Mouse (Mus musculus) olfactory bulb, adult 2 months (tissue): ENCODE results near the gene Anapc16.

Experiments
- CTCF ChIP-seq: fragments of 200-500 bp; IDR thresholded peaks from 2 replicates; pipeline ENCODE4 v1.5.1; 2012; ENCODE audit warnings: low read depth, mild to moderate bottlenecking, low read length, moderate library complexity; ENCODE audit not compliant: insufficient read depth
- POLR2A ChIP-seq: fragments of 200-500 bp; IDR thresholded peaks from 2 replicates; pipeline ENCODE4 v1.6.1; 2012; ENCODE audit warnings: mild to moderate bottlenecking, low read depth, low read length, moderate library complexity; ENCODE audit not compliant: insufficient read depth

- TF ChIP-seq CTCF (no peak), POLR2A (no peak)
Observed at GRCm38 (mm10) chr10:59999057-59999456, 3.9 kb downstream of the Anapc16 start.
